Comparison of ENCODE assay signal across 8 mouse cellular contexts in the genomic region with DNA sequence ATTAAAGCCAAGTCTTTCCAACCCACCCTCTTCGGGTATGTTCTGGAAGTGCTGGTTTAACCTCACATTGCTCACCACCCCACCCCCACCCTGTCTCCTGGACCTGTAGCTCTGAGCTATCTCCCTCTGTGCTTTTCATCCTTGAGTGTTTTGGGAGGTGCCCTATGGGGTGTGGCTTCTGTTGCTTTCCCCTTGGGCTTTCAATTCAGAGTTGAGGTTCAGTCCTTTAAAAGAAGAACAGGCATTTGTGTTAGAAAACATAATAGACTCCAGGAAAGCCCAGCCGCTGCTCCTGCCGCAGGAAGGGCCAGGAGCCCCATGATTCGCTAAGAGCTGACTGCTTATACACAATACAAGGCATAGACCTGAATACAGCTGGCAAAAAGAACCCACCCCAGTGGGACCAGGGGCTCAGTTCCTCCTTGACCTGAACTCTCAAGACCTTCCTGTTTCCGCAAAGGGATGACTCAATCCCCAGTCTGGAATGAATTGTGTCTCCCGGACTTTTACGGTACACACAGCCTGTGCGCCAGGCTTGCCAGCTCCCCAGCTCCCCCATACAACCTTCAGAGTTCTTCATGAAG. TPM values are rescaled to one million over a fixed set of nuclear protein-coding genes. Genes with fewer than 3 reads are reported as not detected.
DNase-seq lines count a peak whose midpoint lies in the region; ATAC-seq lines count a peak whose summit lies in the region.

No protein-coding gene starts in this region.

- no peak overlapping the region for H3K4me2 ChIP-seq in liver, embryonic 13.5 days
- no peak overlapping the region for H3K4me2 ChIP-seq in liver, embryonic 11.5 days
- H3K4me2 ChIP-seq in intestine, embryonic 15.5 days (replicated peaks), result no peak overlapping the region
- H3K4me2 ChIP-seq in stomach, embryonic 15.5 days, result no peak overlapping the region
- H3K4me2 ChIP-seq in hindbrain, embryonic 13.5 days, result no peak overlapping the region
- H3K4me2 ChIP-seq in hindbrain, embryonic 14.5 days (replicated peaks), result no peak overlapping the region

- no peaks in the 10 kb centered on the region for H3K36me3 ChIP-seq in liver, embryonic 13.5 days
- no peaks in the 10 kb centered on the region for H3K36me3 ChIP-seq in liver, embryonic 11.5 days (ENCODE audit: control insufficient read depth, insufficient read depth, low read length)
- no peaks in the 10 kb centered on the region for H3K36me3 ChIP-seq in intestine, embryonic 15.5 days
- no peaks in the 10 kb centered on the region for H3K36me3 ChIP-seq in stomach, embryonic 15.5 days
- no peaks in the 10 kb centered on the region for H3K36me3 ChIP-seq in hindbrain, embryonic 13.5 days
- H3K36me3 ChIP-seq in hindbrain, embryonic 14.5 days (replicated peaks; ENCODE audit: control insufficient read depth, insufficient read depth), result no peaks in the 10 kb centered on the region

- no peak overlapping the region for H3K4me3 ChIP-seq in liver, embryonic 13.5 days (replicated peaks)
- no peak overlapping the region for H3K4me3 ChIP-seq in liver, embryonic 11.5 days (ENCODE audit: low read depth, low read length)
- no peak overlapping the region for H3K4me3 ChIP-seq in intestine, embryonic 15.5 days (replicated peaks)
- H3K4me3 ChIP-seq in stomach, embryonic 15.5 days (replicated peaks), result no peak overlapping the region
- H3K4me3 ChIP-seq in hindbrain, embryonic 13.5 days, result no peak overlapping the region
- H3K4me3 ChIP-seq in hindbrain, embryonic 14.5 days (replicated peaks; ENCODE audit: low read length), result no peak overlapping the region

- WGBS in liver, embryonic 13.5 days (ENCODE audit: insufficient replicate concordance), result 36% methylated on average over 8 of the region's 8 CpGs
- WGBS in liver, embryonic 11.5 days, result 63% methylated on average over 8 of the region's 8 CpGs
- 67% methylated on average over 8 of the region's 8 CpGs for WGBS in intestine, embryonic 15.5 days
- WGBS in stomach, embryonic 15.5 days, result 67% methylated on average over 8 of the region's 8 CpGs
- 68% methylated on average over 8 of the region's 8 CpGs for WGBS in hindbrain, embryonic 13.5 days
- 63% methylated on average over 8 of the region's 8 CpGs for WGBS in hindbrain, embryonic 14.5 days

- H3K4me1 ChIP-seq in liver, embryonic 13.5 days (replicated peaks), result peaks cover 36% of the 10 kb centered on the region
- peaks cover 31% of the 10 kb centered on the region for H3K4me1 ChIP-seq in liver, embryonic 11.5 days (replicated peaks; ENCODE audit: control insufficient read depth, insufficient read depth, low read length)
- H3K4me1 ChIP-seq in intestine, embryonic 15.5 days (replicated peaks), result peaks cover 36% of the 10 kb centered on the region
- peaks cover 36% of the 10 kb centered on the region for H3K4me1 ChIP-seq in stomach, embryonic 15.5 days
- H3K4me1 ChIP-seq in hindbrain, embryonic 13.5 days (replicated peaks), result peaks cover 30% of the 10 kb centered on the region
- peaks cover 17% of the 10 kb centered on the region; the same call in 1 of the 2 replicates for H3K4me1 ChIP-seq in hindbrain, embryonic 14.5 days (replicated peaks; ENCODE audit: control insufficient read depth, insufficient read depth, low read length)

- H3K27ac ChIP-seq in liver, embryonic 13.5 days, result peak overlapping the region; percentile 74; the same call in 1 of the 2 replicates
- H3K27ac ChIP-seq in liver, embryonic 11.5 days (ENCODE audit: low read depth, low read length), result no peak overlapping the region
- H3K27ac ChIP-seq in intestine, embryonic 15.5 days, result 0 out of 2 replicates have a peak overlapping the region, but pooled peaks have one; percentile 3
- peak overlapping the region; percentile 67 for H3K27ac ChIP-seq in stomach, embryonic 15.5 days
- no peak overlapping the region for H3K27ac ChIP-seq in hindbrain, embryonic 13.5 days
- H3K27ac ChIP-seq in hindbrain, embryonic 14.5 days, result no peak overlapping the region

- no peak for ATAC-seq in liver, embryonic 13.5 days (ENCODE audit: low read depth)
- no peak for ATAC-seq in liver, embryonic 11.5 days (replicated peaks; ENCODE audit: low FRiP score)
- ATAC-seq in intestine, embryonic 15.5 days, result no peak
- no peak for ATAC-seq in stomach, embryonic 15.5 days (ENCODE audit: insufficient read depth, low FRiP score, low read depth)
- ATAC-seq in hindbrain, embryonic 13.5 days (ENCODE audit: low FRiP score), result no peak
- no peak for ATAC-seq in hindbrain, embryonic 14.5 days (ENCODE audit: low FRiP score)

- no peak overlapping the region for H3K9ac ChIP-seq in liver, embryonic 13.5 days
- no peak overlapping the region for H3K9ac ChIP-seq in liver, embryonic 11.5 days (ENCODE audit: low read depth, low read length)
- no peak overlapping the region for H3K9ac ChIP-seq in intestine, embryonic 15.5 days
- H3K9ac ChIP-seq in stomach, embryonic 15.5 days, result no peak overlapping the region
- no peak overlapping the region for H3K9ac ChIP-seq in hindbrain, embryonic 13.5 days
- no peak overlapping the region for H3K9ac ChIP-seq in hindbrain, embryonic 14.5 days

- peak; percentile 49 for DNase-seq in adrenal gland, postnatal 14 days
- no peak for DNase-seq in adrenal gland, postnatal 25 days
- no peak for DNase-seq in liver, embryonic 13.5 days
- DNase-seq in liver, embryonic 11.5 days (ENCODE audit: low spot score), result no peak
- DNase-seq in hindbrain, embryonic 14.5 days (ENCODE audit: low spot score), result no peak

- peaks cover 48% of the 10 kb centered on the region for H3K27me3 ChIP-seq in liver, embryonic 13.5 days
- peaks cover 4% of the 10 kb centered on the region; the same call in 1 of the 2 replicates for H3K27me3 ChIP-seq in liver, embryonic 11.5 days (replicated peaks; ENCODE audit: control insufficient read depth, insufficient read depth, low read length)
- H3K27me3 ChIP-seq in intestine, embryonic 15.5 days (replicated peaks), result no peaks in the 10 kb centered on the region
- H3K27me3 ChIP-seq in stomach, embryonic 15.5 days (replicated peaks), result no peaks in the 10 kb centered on the region
- H3K27me3 ChIP-seq in hindbrain, embryonic 13.5 days, result no peaks in the 10 kb centered on the region
- H3K27me3 ChIP-seq in hindbrain, embryonic 14.5 days (ENCODE audit: control insufficient read depth, insufficient read depth, low read length), result no peaks in the 10 kb centered on the region

- no peaks in the 10 kb centered on the region for H3K9me3 ChIP-seq in liver, embryonic 13.5 days (replicated peaks)
- H3K9me3 ChIP-seq in liver, embryonic 11.5 days (ENCODE audit: control insufficient read depth, low read length), result no peaks in the 10 kb centered on the region
- H3K9me3 ChIP-seq in intestine, embryonic 15.5 days, result no peaks in the 10 kb centered on the region
- H3K9me3 ChIP-seq in stomach, embryonic 15.5 days, result no peaks in the 10 kb centered on the region
- no peaks in the 10 kb centered on the region for H3K9me3 ChIP-seq in hindbrain, embryonic 13.5 days
- H3K9me3 ChIP-seq in hindbrain, embryonic 14.5 days (ENCODE audit: control insufficient read depth, low read length), result no peaks in the 10 kb centered on the region

RNA-seq across cellular contexts. Expression of a gene that starts 36.9 kb away (rescaled TPM):
- 12.4 and 13.3 TPM in 2 replicates for total RNA-seq in adrenal gland, postnatal 14 days (2021)
- 11.4 and 11.9 TPM in 2 replicates for total RNA-seq in adrenal gland, postnatal 25 days (2021)
- polyA plus RNA-seq in liver, embryonic 13.5 days (2015; fragmentation: Nextera tagmentation; extraction: Ambion mirVana), result 1.0 and 1.3 TPM in 2 replicates
- 2.2 TPM in 2 replicates for polyA plus RNA-seq in liver, embryonic 11.5 days (2014; fragmentation: Nextera tagmentation; extraction: Ambion mirVana)
- polyA plus RNA-seq in intestine, embryonic 15.5 days (2015; fragmentation: Nextera tagmentation; extraction: Ambion mirVana), result 4.8 and 4.9 TPM in 2 replicates
- polyA plus RNA-seq in stomach, embryonic 15.5 days (2015; fragmentation: Nextera tagmentation; extraction: Ambion mirVana), result 5.9 and 6.6 TPM in 2 replicates
- 0.74 and 1.1 TPM in 2 replicates for polyA plus RNA-seq in hindbrain, embryonic 13.5 days (2015; fragmentation: Nextera tagmentation; extraction: Ambion mirVana)
- polyA plus RNA-seq in hindbrain, embryonic 14.5 days (2014; fragmentation: Nextera tagmentation; extraction: Ambion mirVana), result 1.3 and 1.9 TPM in 2 replicates

Comparison
In these comparisons a context has a peak if more than half of its experiments do, and no peak if none do; other contexts are left out.
1. H3K27ac ChIP-seq: peak in liver, embryonic 13.5 days (single experiment), intestine, embryonic 15.5 days (single experiment) and stomach, embryonic 15.5 days (single experiment); none in liver, embryonic 11.5 days (single experiment), hindbrain, embryonic 13.5 days (single experiment) and hindbrain, embryonic 14.5 days (single experiment).